Mouse (Mus musculus) layer of hippocampus, adult 18-20 months (tissue): ENCODE measurements around the gene Dpm3. TPM values are rescaled to one million over a fixed set of nuclear protein-coding genes. Genes with fewer than 3 reads are reported as not detected.
A peak's percentile ranks its signal among the peaks of the same experiment; 100 is the strongest.

Experiments used
- DNase-seq, 2 experiments: peaks; one replicate each; pipeline ENCODE4 v3.0.0; 2022; ENCODE audit warnings: low spot score in 2 of 2
- total RNA-seq, 2 experiments: library from RNA; stranded (reverse); gene quantifications; 2 replicates each; pipeline ENCODE4 v1.2.3; 2021

Gene Dpm3
- total RNA-seq, 2 experiments from 2014 or later, result 64.2 to 66.9 TPM

GRCm38 (mm10) chr3:89293247-89293918 lies 34.2 kb downstream of the Dpm3 start:
- DNase-seq, result no peak

GRCm38 (mm10) chr3:89294195-89294594 lies 35.0 kb downstream of the Dpm3 start:
- DNase-seq, result no peak

GRCm38 (mm10) chr3:89295685-89296230 lies 36.6 kb downstream of the Dpm3 start:
- peak in 1 of 2 experiments; percentile 62 for DNase-seq

- peak in 1 of 2 experiments; percentile 61 for DNase-seq
Observed at GRCm38 (mm10) chr3:89296761-89297396, 37.7 kb downstream of the Dpm3 start.

GRCm38 (mm10) chr3:89298908-89299307 lies 39.8 kb downstream of the Dpm3 start:
- no peak for DNase-seq

- peak in 1 of 2 experiments; percentile 45 for DNase-seq
Observed at GRCm38 (mm10) chr3:89299499-89299898, 40.3 kb downstream of the Dpm3 start.

- DNase-seq, result no peak
Observed at GRCm38 (mm10) chr3:89300071-89300470, 40.9 kb downstream of the Dpm3 start.

- no peak for DNase-seq
Observed at GRCm38 (mm10) chr3:89300514-89300913, 41.4 kb downstream of the Dpm3 start.

- no peak for DNase-seq
Observed at GRCm38 (mm10) chr3:89304440-89304839, 45.3 kb downstream of the Dpm3 start.

GRCm38 (mm10) chr3:89305105-89305504 lies 45.9 kb downstream of the Dpm3 start:
- DNase-seq, result no peak

- no peak for DNase-seq
Observed at GRCm38 (mm10) chr3:89305551-89306325, 46.6 kb downstream of the Dpm3 start.

GRCm38 (mm10) chr3:89308089-89308488 lies 48.9 kb downstream of the Dpm3 start:
- DNase-seq, result peak in 1 of 2 experiments; percentile 71

GRCm38 (mm10) chr3:89314340-89314739 lies 55.2 kb downstream of the Dpm3 start:
- no peak for DNase-seq

- no peak for DNase-seq
Observed at GRCm38 (mm10) chr3:89314791-89315190, 55.6 kb downstream of the Dpm3 start.

GRCm38 (mm10) chr3:89315195-89315929 lies 56.2 kb downstream of the Dpm3 start:
- peak; percentile 61 to 89 for DNase-seq

GRCm38 (mm10) chr3:89315930-89316831 lies 57.0 kb downstream of the Dpm3 start:
- DNase-seq, result no peak
